Mouse (Mus musculus) neural tube, embryonic 12.5 days (tissue): Measurements from ENCODE around the gene Lrrk2. TPM values are rescaled to one million over a fixed set of nuclear protein-coding genes. Genes with fewer than 3 reads are reported as not detected.

ENCODE experiments used
- ATAC-seq: fragments of 200-750 bp; cut with Nextera tagmentation; 2 replicates; pipeline ENCODE4 v1.8.0; 2017; ENCODE audit warnings: low read depth, mild to moderate bottlenecking, moderate TSS enrichment, moderate library complexity; ENCODE audit not compliant: low FRiP score
- H3K27ac ChIP-seq: fragments of 300-500 bp; sonication (generic); 2 replicates; pipeline ENCODE4 v1.5.1; 2016
- H3K27me3 ChIP-seq: fragments of 300-500 bp; sonication (generic); replicated peaks from 2 replicates; pipeline ENCODE4 v1.6.1; 2016; ENCODE audit warnings: mild to moderate bottlenecking
- H3K36me3 ChIP-seq: fragments of 300-500 bp; sonication (generic); 2 replicates; pipeline ENCODE4 v1.6.1; 2016; ENCODE audit warnings: mild to moderate bottlenecking
- H3K4me1 ChIP-seq: fragments of 300-500 bp; sonication (generic); 2 replicates; pipeline ENCODE4 v1.6.1; 2016
- H3K4me2 ChIP-seq: fragments of 300-500 bp; sonication (generic); replicated peaks from 2 replicates; pipeline ENCODE4 v1.6.1; 2016; ENCODE audit warnings: mild to moderate bottlenecking
- H3K4me3 ChIP-seq: fragments of 300-500 bp; sonication (generic); 2 replicates; pipeline ENCODE4 v1.5.1; 2016
- H3K9ac ChIP-seq: fragments of 300-500 bp; sonication (generic); 2 replicates; pipeline ENCODE4 v1.6.1; 2016; ENCODE audit warnings: mild to moderate bottlenecking
- H3K9me3 ChIP-seq: fragments of 300-500 bp; sonication (generic); 2 replicates; pipeline ENCODE4 v1.6.1; 2016; ENCODE audit warnings: mild to moderate bottlenecking
- WGBS: fragments of 180-500 bp; shearing (Covaris S2); methylation state at CpG from one replicate; pipeline ENCODE4 v1.1.7; 2016; 5-methylcytosine and 5-hydroxymethylcytosine counted together
- polyA plus RNA-seq: library from polyadenylated mRNA; unstranded; fragments of >200 nt; fragmentation: Nextera tagmentation; extraction: Ambion mirVana; gene quantifications from 2 replicates; pipeline ENCODE4 v1.2.1, GENCODE M21; 2016

Lrrk2 gene
- 2.4 TPM in 2 replicates for polyA plus RNA-seq

DNA sequence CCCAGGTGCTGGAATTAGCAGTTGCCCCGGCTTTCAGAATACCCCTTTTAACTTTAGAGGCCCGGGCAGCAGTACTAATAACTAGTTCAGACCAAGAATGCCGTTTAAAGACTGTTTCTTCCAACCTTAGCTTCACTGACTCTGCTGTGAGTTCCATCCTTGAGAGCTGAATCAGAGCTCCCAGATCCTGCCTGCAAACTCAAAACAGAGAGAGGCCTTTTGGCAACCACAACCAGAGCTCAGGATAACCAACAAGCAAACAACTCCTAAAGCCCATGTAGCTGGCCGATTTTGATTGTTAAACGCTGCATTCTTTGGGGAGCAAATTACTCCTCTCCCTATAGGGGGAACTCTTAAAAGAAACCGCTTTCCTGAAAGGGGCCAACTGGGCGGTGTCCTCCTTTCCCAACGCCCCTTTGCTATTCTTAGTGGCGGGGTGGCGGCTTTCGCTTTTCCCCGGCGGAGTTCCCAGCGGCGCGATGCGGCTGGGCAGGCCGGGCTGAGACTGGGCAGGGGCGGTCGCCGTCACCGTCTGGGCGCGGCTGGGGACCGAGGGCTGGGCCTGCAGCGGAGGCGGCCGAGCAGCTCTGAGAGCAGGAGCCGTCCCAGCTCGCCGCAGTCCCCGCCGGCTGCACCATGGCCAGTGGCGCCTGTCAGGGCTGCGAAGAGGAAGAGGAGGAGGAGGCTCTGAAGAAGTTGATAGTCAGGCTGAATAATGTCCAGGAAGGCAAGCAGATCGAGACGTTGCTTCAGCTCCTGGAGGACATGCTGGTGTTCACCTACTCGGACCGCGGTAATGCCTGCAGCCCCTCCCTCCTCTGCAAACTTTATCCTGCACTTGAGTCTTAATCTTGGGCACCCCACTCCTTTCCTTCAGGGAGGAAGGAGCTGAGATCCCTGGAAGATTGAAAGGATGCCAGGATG lies at the start of gene Lrrk2:
Lrrk2 (plus strand) TSS at position 531 of the 924 bp plus-strand sequence.
- Histone ChIP-seq H3K27me3 (no peaks in the 10 kb centered on the region), H3K4me2 (peak within 1 kb of the TSS; percentile 69), H3K27ac (no peak within 1 kb of the TSS), H3K9me3 (no peaks in the 10 kb centered on the region), H3K36me3 (no peaks in the 10 kb centered on the region), H3K9ac (peak within 1 kb of the TSS; percentile 61), H3K4me3 (peak within 1 kb of the TSS; percentile 43), H3K4me1 (no peaks in the 10 kb centered on the region)
- ATAC-seq: peak; percentile 98
- 2% methylated on average over 40 of the region's 40 CpGs for WGBS

DNA sequence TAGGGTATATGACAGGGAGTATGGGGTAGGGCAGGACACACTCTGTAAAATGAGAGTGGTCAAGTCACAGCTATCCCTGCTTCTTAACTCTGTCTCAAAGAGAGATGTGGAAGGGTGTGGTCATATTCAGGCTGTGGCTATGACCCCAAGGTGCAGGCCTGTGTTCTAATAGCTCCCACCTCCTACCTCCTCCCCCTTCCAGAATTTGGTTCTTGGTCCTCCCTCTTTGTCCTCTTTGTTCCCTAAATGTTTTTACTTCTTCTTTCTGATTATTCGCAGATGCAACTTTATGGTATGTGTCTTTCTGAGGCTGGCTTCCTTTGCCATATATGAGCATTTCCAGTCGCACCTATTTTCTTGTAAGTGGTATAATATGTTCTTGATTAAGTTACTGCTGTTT lies 48.5 kb upstream of the Lrrk2 start:
- Histone ChIP-seq H3K4me1 (no peaks in the 10 kb centered on the region), H3K9me3 (no peaks in the 10 kb centered on the region), H3K27me3 (no peaks in the 10 kb centered on the region), H3K9ac (no peak overlapping the region), H3K4me2 (no peak overlapping the region), H3K36me3 (no peaks in the 10 kb centered on the region), H3K4me3 (no peak overlapping the region), H3K27ac (no peak overlapping the region)
- WGBS: 91% methylated on average over 2 of the region's 2 CpGs
- ATAC-seq: no peak

DNA sequence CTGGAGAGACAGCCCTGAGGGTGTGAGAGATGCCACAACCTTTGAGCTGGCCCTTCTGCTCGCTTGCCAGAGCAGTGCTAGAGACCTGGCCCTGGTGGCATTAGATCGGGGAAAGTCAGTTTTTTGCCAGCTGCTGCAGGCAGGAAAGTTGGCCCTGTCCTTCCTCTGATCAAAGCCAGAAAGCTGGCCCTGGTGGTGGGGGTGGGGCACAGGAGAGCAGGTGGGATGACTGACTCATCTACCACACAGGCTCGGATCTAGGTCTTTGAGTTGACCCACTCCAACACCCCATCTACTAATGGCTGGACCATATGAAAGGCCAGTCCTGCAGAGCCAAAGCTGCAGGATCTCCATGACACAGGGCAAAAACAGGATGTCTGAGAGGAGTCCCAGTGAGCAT lies 43.8 kb upstream of the Lrrk2 start:
- Histone ChIP-seq H3K27me3 (no peaks in the 10 kb centered on the region), H3K4me2 (no peak overlapping the region), H3K27ac (no peak overlapping the region), H3K9me3 (no peaks in the 10 kb centered on the region), H3K4me3 (no peak overlapping the region), H3K36me3 (no peaks in the 10 kb centered on the region), H3K9ac (no peak overlapping the region), H3K4me1 (no peaks in the 10 kb centered on the region)
- ATAC-seq: no peak
- WGBS: 79% methylated on average over 3 of the region's 3 CpGs

DNA sequence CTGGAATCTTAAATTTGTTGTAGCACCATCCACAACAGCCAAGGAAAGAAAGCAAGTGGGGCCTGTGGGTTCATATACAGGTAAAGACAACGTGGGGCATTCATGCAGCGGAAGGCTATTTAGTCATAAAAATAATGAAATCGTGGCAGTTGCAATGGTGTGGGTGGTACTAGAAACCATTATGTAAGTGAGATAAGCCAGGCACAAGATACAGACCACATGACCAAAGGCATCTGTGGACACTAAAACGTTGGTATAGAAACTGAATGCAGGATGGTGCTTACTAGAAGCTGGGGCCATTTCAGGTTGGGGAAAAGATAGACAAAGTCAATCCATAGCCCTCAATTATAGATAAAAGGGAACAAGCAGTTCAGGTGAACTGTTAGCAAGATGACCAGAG lies 40.5 kb upstream of the Lrrk2 start:
- H3K27me3 ChIP-seq: no peaks in the 10 kb centered on the region
- no peaks in the 10 kb centered on the region for H3K9me3 ChIP-seq
- no peak overlapping the region for H3K9ac ChIP-seq
- WGBS: 91% methylated on average over 4 of the region's 4 CpGs
- H3K27ac ChIP-seq: no peak overlapping the region
- no peaks in the 10 kb centered on the region for H3K4me1 ChIP-seq
- H3K4me2 ChIP-seq: no peak overlapping the region
- H3K4me3 ChIP-seq: no peak overlapping the region
- no peaks in the 10 kb centered on the region for H3K36me3 ChIP-seq
- ATAC-seq: no peak

GRCm38 (mm10) chr15:91633051-91633450 lies 39.9 kb upstream of the Lrrk2 start:
- no peaks in the 10 kb centered on the region for H3K36me3 ChIP-seq
- no peak for ATAC-seq
- no peaks in the 10 kb centered on the region for H3K27me3 ChIP-seq
- H3K4me3 ChIP-seq: no peak overlapping the region
- no peaks in the 10 kb centered on the region for H3K9me3 ChIP-seq
- no peak overlapping the region for H3K4me2 ChIP-seq
- no peak overlapping the region for H3K27ac ChIP-seq
- no peaks in the 10 kb centered on the region for H3K4me1 ChIP-seq
- WGBS: 80% methylated on average over 9 of the region's 9 CpGs
- H3K9ac ChIP-seq: no peak overlapping the region

- WGBS: 73% methylated on average over 6 of the region's 6 CpGs
- Histone ChIP-seq H3K27me3 (no peaks in the 10 kb centered on the region), H3K27ac (no peak overlapping the region), H3K4me3 (no peak overlapping the region), H3K36me3 (no peaks in the 10 kb centered on the region), H3K4me1 (no peaks in the 10 kb centered on the region), H3K4me2 (no peak overlapping the region), H3K9ac (no peak overlapping the region), H3K9me3 (no peaks in the 10 kb centered on the region)
- no peak for ATAC-seq
Observed at GRCm38 (mm10) chr15:91633806-91634205, 39.2 kb upstream of the Lrrk2 start.

DNA sequence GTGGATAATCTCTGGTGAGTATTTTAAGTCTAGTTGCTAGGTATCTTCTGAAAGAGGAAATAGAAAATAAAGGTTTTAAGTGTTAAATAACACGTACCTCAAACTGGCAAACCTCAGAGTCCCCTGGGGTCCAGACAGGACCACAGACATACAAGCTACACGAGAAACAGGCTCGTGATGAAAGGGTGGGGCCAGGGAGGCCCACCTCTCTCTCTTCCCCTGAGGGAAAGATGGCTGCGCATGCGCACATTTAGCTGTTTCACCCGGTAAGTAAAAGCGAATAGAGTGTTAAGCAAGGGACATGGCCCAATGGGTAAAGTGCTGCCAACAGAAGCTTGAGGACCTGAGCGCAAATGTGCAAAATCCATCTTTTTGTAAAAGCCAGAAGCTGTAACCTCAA lies 38.7 kb upstream of the Lrrk2 start:
- H3K9ac ChIP-seq: no peak overlapping the region
- H3K36me3 ChIP-seq: no peaks in the 10 kb centered on the region
- no peak overlapping the region for H3K4me3 ChIP-seq
- no peak overlapping the region for H3K4me2 ChIP-seq
- H3K27ac ChIP-seq: no peak overlapping the region
- WGBS: 90% methylated on average over 8 of the region's 8 CpGs
- no peaks in the 10 kb centered on the region for H3K4me1 ChIP-seq
- no peaks in the 10 kb centered on the region for H3K27me3 ChIP-seq
- no peak for ATAC-seq
- no peaks in the 10 kb centered on the region for H3K9me3 ChIP-seq

- Histone ChIP-seq H3K27ac (no peak overlapping the region), H3K27me3 (no peaks in the 10 kb centered on the region), H3K4me3 (no peak overlapping the region), H3K4me2 (no peak overlapping the region), H3K9ac (no peak overlapping the region), H3K9me3 (no peaks in the 10 kb centered on the region), H3K4me1 (no peaks in the 10 kb centered on the region), H3K36me3 (no peaks in the 10 kb centered on the region)
- WGBS: 79% methylated on average over 3 of the region's 3 CpGs
- no peak for ATAC-seq
Observed at GRCm38 (mm10) chr15:91641631-91642030, 31.3 kb upstream of the Lrrk2 start.

- Histone ChIP-seq H3K27me3 (no peaks in the 10 kb centered on the region), H3K9ac (no peak overlapping the region), H3K4me2 (no peak overlapping the region), H3K36me3 (no peaks in the 10 kb centered on the region), H3K27ac (no peak overlapping the region), H3K4me1 (no peaks in the 10 kb centered on the region), H3K9me3 (no peaks in the 10 kb centered on the region), H3K4me3 (no peak overlapping the region)
- WGBS: 88% methylated on average over 9 of the region's 9 CpGs
- ATAC-seq: no peak
Observed at GRCm38 (mm10) chr15:91642682-91643306, 30.2 kb upstream of the Lrrk2 start.

DNA sequence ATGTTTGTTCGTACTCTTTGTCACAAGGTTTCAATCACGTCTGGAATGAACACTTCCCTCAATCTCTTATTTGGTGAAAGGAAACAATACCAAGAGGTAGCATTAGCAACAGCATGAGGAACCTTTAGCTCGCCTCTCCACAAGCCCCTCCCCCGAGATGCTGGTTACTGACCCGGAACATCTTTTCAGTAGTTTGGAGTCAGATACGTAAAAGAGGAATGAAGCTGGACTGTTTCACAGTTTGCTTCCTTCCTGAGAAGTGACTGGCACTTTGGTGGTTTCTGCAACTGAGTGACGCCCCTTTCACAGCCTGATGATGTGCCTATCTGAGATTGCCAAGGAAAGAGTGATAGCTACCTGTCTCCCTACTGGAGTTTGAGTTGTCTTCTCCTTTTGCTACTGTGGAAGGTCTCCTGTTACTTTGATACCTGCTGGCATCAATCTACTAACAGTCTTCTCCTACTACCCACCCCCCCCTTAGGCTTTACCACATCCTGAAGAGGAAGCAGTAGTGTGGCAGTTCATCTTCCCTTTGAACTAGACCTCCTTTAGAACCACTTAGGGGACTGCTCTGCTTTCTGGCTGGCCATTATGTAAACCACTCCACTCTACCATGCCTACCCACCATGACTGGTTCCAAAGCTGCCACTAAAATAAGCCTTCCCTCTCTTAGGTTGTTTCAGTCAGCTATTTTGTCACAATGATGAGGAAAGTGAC lies 29.2 kb upstream of the Lrrk2 start:
- Histone ChIP-seq H3K4me3 (no peak overlapping the region), H3K27ac (no peak overlapping the region), H3K36me3 (no peaks in the 10 kb centered on the region), H3K4me1 (no peaks in the 10 kb centered on the region), H3K9me3 (no peaks in the 10 kb centered on the region), H3K4me2 (no peak overlapping the region), H3K27me3 (no peaks in the 10 kb centered on the region), H3K9ac (no peak overlapping the region)
- WGBS: 76% methylated on average over 7 of the region's 7 CpGs
- ATAC-seq: no peak

DNA sequence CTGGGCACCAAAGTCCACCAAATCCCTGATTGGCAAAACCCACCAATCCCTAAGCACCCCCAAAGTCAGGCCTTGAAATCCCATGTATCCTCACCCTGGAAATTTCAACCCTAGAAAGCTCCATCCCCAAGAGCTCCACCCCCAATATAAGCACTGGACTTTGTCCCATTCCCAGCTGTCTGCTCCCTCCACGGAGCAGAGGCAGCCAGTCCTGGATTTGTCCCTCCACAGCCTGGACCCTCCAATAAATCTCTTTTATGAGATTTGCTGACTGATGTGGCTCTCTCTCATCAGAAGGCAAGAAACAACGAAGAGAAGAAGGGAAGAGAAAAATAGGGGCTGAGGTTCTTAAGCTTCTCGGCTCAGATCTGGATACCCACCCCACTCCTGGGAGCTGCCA lies 22.7 kb upstream of the Lrrk2 start:
- no peaks in the 10 kb centered on the region for H3K9me3 ChIP-seq
- ATAC-seq: no peak
- no peaks in the 10 kb centered on the region for H3K27me3 ChIP-seq
- no peak overlapping the region for H3K4me3 ChIP-seq
- H3K9ac ChIP-seq: no peak overlapping the region
- H3K4me1 ChIP-seq: no peaks in the 10 kb centered on the region
- H3K4me2 ChIP-seq: no peak overlapping the region
- no peaks in the 10 kb centered on the region for H3K36me3 ChIP-seq
- H3K27ac ChIP-seq: no peak overlapping the region
- WGBS: 53% methylated on average over 3 of the region's 3 CpGs

- Histone ChIP-seq H3K4me3 (no peak overlapping the region), H3K9ac (no peak overlapping the region), H3K9me3 (no peaks in the 10 kb centered on the region), H3K4me1 (no peaks in the 10 kb centered on the region), H3K27me3 (no peaks in the 10 kb centered on the region), H3K4me2 (no peak overlapping the region), H3K27ac (no peak overlapping the region), H3K36me3 (no peaks in the 10 kb centered on the region)
- ATAC-seq: no peak
- WGBS: 85% methylated on average over 7 of the region's 7 CpGs
Observed at GRCm38 (mm10) chr15:91651493-91651892, 21.5 kb upstream of the Lrrk2 start.
